Mouse (Mus musculus) heart, adult 2 months (tissue): Measurements from ENCODE around the gene Saa3.

ENCODE experiments used
- CTCF ChIP-seq: fragments of 200-600 bp; IDR thresholded peaks from 2 replicates; pipeline ENCODE4 v1.8.1; 2022; ENCODE audit warnings: antibody characterized with exemption, mild to moderate bottlenecking, moderate library complexity
- EP300 ChIP-seq: fragments of 200-500 bp; IDR thresholded peaks from 2 replicates; pipeline ENCODE4 v1.6.1; 2011; ENCODE audit warnings: low read depth, low read length, control low read depth; ENCODE audit not compliant: insufficient read depth
- POLR2A ChIP-seq: fragments of 200-500 bp; IDR thresholded peaks from 2 replicates; pipeline ENCODE4 v1.6.1; 2011; ENCODE audit warnings: mild to moderate bottlenecking, low read depth, low read length, control low read depth; ENCODE audit not compliant: insufficient read depth

GRCm38 (mm10) chr7:46667256-46667655 lies 48.2 kb downstream of the Saa3 start:
- TF ChIP-seq POLR2A (no peak), CTCF (no peak), EP300 (no peak)
